Mouse (Mus musculus) thymus, adult 2 months (tissue): ENCODE results near the gene Entpd2.

ENCODE experiments used
- CTCF ChIP-seq: fragments of 200-500 bp; IDR thresholded peaks from 2 replicates; pipeline ENCODE4 v1.5.1; 2012; ENCODE audit warnings: mild to moderate bottlenecking, control low read depth, low read length, moderate library complexity, borderline replicate concordance; ENCODE audit not compliant: control insufficient read depth, poor library complexity, insufficient read depth; ENCODE audit errors: extremely low read depth
- POLR2A ChIP-seq: fragments of 200-500 bp; IDR thresholded peaks from 2 replicates; pipeline ENCODE4 v1.6.1; 2012; ENCODE audit warnings: mild to moderate bottlenecking, low read length, control low read depth, moderate library complexity; ENCODE audit not compliant: control insufficient read depth, poor library complexity, insufficient read depth; ENCODE audit errors: extremely low read depth

DNA sequence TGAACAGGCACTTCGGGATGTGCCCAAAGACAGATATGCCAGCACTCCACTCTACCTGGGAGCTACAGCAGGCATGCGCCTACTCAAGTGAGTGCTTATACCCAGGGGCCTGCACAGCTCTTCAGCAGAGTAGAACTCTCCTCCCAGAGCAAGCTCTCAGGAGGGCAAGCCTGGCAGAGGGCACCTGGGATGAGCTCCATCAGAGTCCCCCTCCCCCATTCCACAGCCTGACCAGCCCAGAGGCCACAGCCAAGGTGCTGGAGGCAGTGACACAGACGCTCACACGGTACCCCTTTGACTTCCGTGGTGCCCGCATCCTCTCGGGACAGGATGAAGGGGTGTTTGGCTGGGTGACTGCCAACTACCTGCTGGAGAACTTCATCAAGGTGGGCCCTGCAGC, 2.4 kb downstream of the Entpd2 start:
- no peak for TF ChIP-seq POLR2A
- no peak for TF ChIP-seq CTCF
